Comparison of ENCODE assay signal across 8 mouse cellular contexts in the genomic region with DNA sequence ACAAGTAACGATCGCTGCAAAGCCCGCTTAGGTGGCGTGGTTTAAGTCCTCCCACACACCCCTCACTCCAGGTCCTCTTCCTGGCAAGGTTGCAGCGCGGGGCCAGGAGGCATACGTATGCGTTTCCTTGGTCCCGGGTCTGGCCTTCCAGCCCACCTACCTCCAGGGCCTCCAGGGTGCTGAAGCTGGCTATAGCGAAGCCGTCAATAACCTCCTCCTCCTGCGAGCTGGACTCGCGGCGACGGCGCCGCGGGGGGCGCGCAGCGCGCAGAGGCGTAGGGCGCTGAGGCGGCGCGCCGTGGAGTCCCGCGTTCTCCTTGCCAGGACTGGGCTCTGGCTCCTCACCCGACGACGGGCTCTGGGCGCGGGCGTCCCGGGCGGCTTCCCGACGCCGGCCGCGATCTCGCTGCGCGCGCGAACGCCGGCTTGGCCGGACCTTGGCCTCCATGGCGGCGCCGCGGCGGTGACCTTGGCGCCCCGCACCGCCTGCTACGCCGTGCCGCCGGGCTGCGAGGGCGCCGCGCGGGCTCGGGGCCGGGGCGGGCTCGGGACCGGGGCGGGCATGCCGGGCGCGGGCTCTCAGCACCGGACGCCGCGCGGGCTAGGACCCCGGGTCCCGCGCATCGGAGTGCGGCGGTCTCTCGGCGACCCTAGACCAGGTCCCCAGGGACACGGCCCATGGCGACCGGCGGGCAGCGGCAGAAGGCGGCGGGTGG. TPM values are rescaled to one million over a fixed set of nuclear protein-coding genes. Genes with fewer than 3 reads are reported as not detected.
A peak's percentile ranks its signal among the peaks of the same experiment; 100 is the strongest.
DNase-seq lines count a peak whose midpoint lies in the region; ATAC-seq lines count a peak whose summit lies in the region.

No protein-coding gene starts in this region.

- peak; percentile 24 for ATAC-seq in kidney, embryonic 15.5 days (replicated peaks; ENCODE audit: low FRiP score)
- peak; percentile 0; the same call in 1 of the 2 replicates for ATAC-seq in stomach, embryonic 14.5 days (ENCODE audit: insufficient number of reproducible peaks, insufficient read depth, low FRiP score, low read depth)

- WGBS in kidney, embryonic 15.5 days = under 1% methylated on average over 91 of the region's 98 CpGs
- under 1% methylated on average over 98 of the region's 98 CpGs for WGBS in stomach, embryonic 14.5 days

- peak overlapping the region; percentile 85 for H3K4me2 ChIP-seq in kidney, embryonic 15.5 days
- H3K4me2 ChIP-seq in stomach, embryonic 14.5 days (replicated peaks; ENCODE audit: low read depth, low read length) = peak overlapping the region; percentile 95

- H3K9me3 ChIP-seq in kidney, embryonic 15.5 days (replicated peaks) = no peaks in the 10 kb centered on the region
- H3K9me3 ChIP-seq in megakaryocyte, embryonic 14.5 days = no peaks in the 10 kb centered on the region
- no peaks in the 10 kb centered on the region for H3K9me3 ChIP-seq in stomach, embryonic 14.5 days (ENCODE audit: control insufficient read depth, low read depth, low read length)

- peaks cover 6% of the 10 kb centered on the region; the same call in 1 of the 2 replicates for H3K27me3 ChIP-seq in kidney, embryonic 15.5 days
- no peaks in the 10 kb centered on the region for H3K27me3 ChIP-seq in megakaryocyte, embryonic 14.5 days (replicated peaks)
- no peaks in the 10 kb centered on the region for H3K27me3 ChIP-seq in stomach, embryonic 14.5 days (ENCODE audit: control insufficient read depth, insufficient read depth, low read length)

- H3K9ac ChIP-seq in kidney, embryonic 15.5 days = peak overlapping the region; percentile 91
- peak overlapping the region; percentile 72 for H3K9ac ChIP-seq in stomach, embryonic 14.5 days (replicated peaks; ENCODE audit: low read depth, low read length)

- H3K27ac ChIP-seq in kidney, embryonic 15.5 days = peak overlapping the region; percentile 78
- H3K27ac ChIP-seq in stomach, embryonic 14.5 days (ENCODE audit: low read length) = no peak overlapping the region

- DNase-seq in right cerebral cortex, postnatal 10 days (ENCODE audit: low spot score in 2 of 2) = peak; percentile 43 to 53
- DNase-seq in right cerebral cortex, postnatal 36 days (ENCODE audit: low spot score in 2 of 2) = no peak
- peak; percentile 58 for DNase-seq in cerebellum, adult 9-10 months
- peak; percentile 23 for DNase-seq in forelimb bud, embryonic 11.5 days (ENCODE audit: low read depth, low spot score)
- no peak for DNase-seq in frontal cortex, postnatal 14 days (ENCODE audit: low spot score in 2 of 2)

- H3K4me1 ChIP-seq in kidney, embryonic 15.5 days = peaks cover 34% of the 10 kb centered on the region
- peaks cover 54% of the 10 kb centered on the region for H3K4me1 ChIP-seq in megakaryocyte, embryonic 14.5 days
- peaks cover 17% of the 10 kb centered on the region for H3K4me1 ChIP-seq in stomach, embryonic 14.5 days (ENCODE audit: control insufficient read depth, insufficient read depth, low read length)

- no peaks in the 10 kb centered on the region for H3K36me3 ChIP-seq in kidney, embryonic 15.5 days
- H3K36me3 ChIP-seq in megakaryocyte, embryonic 14.5 days (replicated peaks; ENCODE audit: low read length) = peaks cover 14% of the 10 kb centered on the region
- no peaks in the 10 kb centered on the region for H3K36me3 ChIP-seq in stomach, embryonic 14.5 days (ENCODE audit: control insufficient read depth, insufficient read depth, low read length)

- H3K4me3 ChIP-seq in kidney, embryonic 15.5 days (replicated peaks) = peak overlapping the region; percentile 89
- H3K4me3 ChIP-seq in megakaryocyte, embryonic 14.5 days (replicated peaks) = peak overlapping the region; percentile 99
- peak overlapping the region; percentile 90 for H3K4me3 ChIP-seq in stomach, embryonic 14.5 days (ENCODE audit: low read depth, low read length)

RNA-seq across cellular contexts. Expression of a gene that starts 0.4 kb away (rescaled TPM):
- polyA plus RNA-seq in kidney, embryonic 15.5 days (2015; fragmentation: Nextera tagmentation; extraction: Ambion mirVana) = 12.1 and 13.2 TPM in 2 replicates
- 66.5 and 136 TPM in 2 replicates for polyA plus RNA-seq in megakaryocyte, embryonic 14.5 days (2012; ENCODE audit: insufficient read depth, low replicate concordance)
- 8.6 and 9.8 TPM in 2 replicates for polyA plus RNA-seq in stomach, embryonic 14.5 days (2014; fragmentation: Nextera tagmentation; extraction: Ambion mirVana)

Comparison
In these comparisons a context has a peak if more than half of its experiments do, and no peak if none do; other contexts are left out.
1. DNase-seq: peak in right cerebral cortex, postnatal 10 days (2 of 2), cerebellum, adult 9-10 months (single experiment) and forelimb bud, embryonic 11.5 days (single experiment); none in right cerebral cortex, postnatal 36 days (0 of 2) and frontal cortex, postnatal 14 days (0 of 2).
2. Peak in every context shown above with its lines, with median percentiles within 50 percentile points of each other: H3K4me3 ChIP-seq.